Mouse (Mus musculus) testis, postnatal 14 days (tissue): Measurements from ENCODE around the gene Erbb2.
A peak's percentile ranks its signal among the peaks of the same experiment; 100 is the strongest.

Source experiments
- DNase-seq: peaks from one replicate; pipeline ENCODE4 v3.0.0; 2021; ENCODE audit warnings: low spot score

Gene Erbb2

DNA sequence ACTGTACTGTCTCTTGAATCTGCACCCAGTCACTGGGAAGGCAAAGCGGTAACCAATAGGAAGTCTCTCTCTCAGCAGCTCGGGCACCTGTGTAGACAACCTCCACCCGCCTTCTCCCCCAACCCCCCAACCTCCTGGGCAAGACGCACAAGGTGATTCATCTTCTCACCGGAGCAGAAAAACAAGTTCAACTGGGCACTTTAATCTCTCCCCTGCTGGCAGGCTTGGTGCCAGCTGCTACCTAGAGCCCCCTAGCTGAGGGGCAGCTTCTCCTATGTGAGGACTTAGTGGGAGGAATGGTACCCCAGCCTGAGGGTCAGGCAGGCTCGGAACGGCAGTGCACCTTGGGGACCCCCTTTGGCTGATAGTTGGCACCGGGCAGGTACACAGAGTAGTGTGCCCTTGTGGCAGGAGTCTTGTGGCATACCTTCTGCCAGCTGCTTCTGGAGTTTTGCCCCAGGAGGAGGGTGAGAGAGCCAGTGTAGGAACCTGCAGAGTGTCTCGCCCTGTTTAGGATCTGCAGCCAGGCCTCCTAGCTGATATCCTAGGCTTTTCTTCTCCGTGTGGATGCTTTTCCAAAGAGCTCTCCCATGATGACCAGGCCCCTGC lies 6.8 kb downstream of the Erbb2 start:
- no peak for DNase-seq

DNA sequence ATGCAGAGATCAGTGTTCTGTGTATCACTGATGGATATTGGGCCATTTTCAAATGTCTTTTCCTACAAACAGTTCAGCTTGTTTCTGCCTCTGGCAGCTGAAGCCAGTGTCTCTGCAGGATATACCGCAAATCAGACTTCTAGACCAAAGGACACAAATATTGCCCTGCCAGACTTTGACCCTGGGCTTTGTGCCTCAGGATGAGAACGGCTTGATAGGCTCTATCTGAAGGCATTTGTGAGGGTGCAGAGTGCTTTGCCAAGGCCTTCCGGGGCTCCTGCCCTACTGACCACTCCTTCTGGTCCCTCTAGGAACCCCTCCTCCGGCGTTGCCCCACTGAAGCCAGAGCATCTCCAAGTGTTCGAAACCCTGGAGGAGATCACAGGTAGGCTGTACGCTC lies 14.3 kb downstream of the Erbb2 start:
- no peak for DNase-seq

DNA sequence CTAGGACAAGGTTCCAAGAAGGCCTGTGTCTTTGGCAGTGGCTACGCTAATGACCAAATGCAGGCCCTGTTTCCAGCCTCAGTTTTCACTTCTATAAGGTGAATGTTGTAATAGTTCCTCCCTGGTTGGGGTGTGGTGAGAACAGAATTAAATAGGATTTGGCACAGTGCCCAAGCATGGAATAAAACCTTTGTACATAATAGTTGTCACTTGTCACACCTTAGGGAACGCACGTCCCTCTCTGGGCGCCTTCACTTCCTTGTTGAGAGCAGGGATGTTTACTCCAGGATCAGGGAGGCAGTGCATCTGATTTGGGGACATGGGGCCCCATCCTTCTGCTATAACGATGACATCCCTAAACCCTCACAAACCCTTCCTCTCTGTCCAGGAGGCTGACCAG lies 16.2 kb downstream of the Erbb2 start:
- DNase-seq = no peak

DNA sequence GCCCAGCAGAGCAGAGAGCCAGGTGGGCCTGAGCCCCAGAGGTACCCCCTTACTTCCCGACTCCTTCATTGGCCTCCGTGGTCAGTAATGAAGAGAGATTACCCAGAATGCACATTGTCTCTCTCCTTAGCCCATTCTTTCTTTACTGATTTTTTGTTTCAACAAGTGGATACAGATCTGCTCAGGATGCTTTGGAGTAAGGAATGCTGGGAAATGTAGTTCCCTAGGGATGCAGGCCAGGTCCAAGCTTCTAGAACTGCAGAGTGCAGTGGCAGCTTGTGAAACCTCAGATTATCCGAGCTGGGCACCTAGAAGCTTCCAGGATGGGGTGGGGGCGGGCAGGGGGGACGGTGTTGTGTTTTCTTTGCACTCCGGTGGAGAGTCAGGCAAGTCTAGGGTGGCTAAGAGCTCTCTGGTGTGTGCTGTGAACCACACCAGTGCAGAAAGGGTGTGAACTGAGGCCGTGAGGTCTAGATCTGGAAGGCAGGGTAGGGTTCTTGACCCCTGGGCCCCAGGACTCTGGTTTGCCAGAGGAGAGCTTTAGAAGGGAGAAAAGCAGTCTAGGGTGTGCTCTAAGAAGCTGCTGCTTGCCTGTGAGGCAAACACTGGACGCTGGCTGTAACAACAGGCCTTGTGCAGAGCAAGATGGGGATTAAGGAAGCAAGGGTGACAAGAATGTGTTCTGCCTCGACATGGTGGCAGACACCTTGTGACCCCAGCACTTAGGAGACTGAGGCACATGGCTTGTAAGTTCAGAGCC lies 19.7 kb downstream of the Erbb2 start:
- no peak for DNase-seq

DNA sequence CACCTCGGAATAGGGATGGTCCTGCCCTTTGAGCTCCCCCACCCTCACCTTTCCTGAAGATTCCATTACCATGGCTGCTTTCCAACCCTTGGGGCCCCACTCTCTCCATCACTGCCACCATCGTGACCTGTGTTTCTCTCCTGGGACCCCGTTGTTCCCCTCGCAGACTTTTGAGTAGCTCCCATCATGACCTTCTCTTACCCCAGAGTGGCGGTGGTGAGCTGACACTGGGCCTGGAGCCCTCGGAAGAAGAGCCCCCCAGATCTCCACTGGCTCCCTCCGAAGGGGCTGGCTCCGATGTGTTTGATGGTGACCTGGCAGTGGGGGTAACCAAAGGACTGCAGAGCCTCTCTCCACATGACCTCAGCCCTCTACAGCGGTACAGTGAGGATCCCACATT lies 23.5 kb downstream of the Erbb2 start:
- DNase-seq = no peak

DNA sequence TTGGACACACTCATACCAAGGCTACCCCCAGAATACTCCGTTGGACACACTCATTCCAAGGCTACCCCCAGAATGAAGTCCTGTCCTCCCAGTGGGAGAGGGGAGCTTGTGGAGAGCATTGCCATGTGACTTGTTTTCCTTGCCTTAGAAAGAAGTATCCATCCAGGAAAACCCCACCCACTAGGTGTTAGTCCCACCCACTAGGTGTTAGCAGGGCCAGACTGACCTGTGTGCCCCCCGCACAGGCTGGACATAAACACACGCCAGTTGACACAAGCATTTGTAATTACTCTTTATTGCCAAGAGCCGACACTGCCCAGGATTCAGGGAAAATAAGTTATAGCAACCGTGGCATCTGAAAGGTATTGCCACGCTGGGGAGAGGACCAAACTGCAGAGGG lies 25.2 kb downstream of the Erbb2 start:
- no peak for DNase-seq

DNA sequence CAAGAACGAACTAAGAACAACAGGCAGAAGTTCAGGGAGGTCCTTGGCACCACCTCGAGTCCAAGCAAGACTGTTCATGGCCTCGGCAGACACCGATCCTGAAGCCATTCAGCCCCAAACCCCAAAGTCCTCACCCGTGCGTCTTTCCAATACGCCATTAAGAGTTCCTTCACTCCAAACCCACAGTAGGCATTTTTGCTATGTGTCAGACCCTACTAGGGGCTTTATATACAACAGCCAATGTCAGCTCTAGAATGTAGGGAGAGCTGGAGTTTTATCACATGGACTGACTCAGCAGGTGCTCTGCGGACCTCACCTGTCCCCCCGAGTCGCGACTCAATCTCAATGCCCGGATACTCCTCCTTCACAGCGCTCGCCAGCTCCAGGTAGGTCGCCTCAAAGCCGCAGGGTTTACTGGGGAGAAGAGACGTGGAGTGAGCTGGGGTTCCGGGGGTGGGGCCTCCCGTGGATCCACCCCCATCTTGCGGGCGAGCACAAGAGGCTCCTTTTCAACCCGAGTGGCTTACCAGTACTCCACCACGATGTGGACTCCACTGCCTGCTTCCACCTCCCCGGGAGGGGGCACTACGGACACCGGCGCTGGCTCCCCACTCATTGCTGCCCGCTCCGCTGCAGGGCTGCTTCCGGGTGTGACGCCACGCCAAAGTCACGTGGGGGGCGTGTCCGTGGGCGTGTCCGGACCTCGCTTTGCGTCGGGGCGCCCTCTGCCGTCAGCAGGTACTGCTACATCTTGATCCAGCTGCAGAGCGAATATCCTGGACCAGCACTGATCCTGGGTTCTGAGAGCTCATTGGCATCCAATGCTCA lies 26.3 kb downstream of the Erbb2 start, which contains the start of gene Mien1:
Gene Mien1, minus strand, starts transcription at position 661 of the 828 bp plus-strand sequence.
- DNase-seq = peak; percentile 92

DNA sequence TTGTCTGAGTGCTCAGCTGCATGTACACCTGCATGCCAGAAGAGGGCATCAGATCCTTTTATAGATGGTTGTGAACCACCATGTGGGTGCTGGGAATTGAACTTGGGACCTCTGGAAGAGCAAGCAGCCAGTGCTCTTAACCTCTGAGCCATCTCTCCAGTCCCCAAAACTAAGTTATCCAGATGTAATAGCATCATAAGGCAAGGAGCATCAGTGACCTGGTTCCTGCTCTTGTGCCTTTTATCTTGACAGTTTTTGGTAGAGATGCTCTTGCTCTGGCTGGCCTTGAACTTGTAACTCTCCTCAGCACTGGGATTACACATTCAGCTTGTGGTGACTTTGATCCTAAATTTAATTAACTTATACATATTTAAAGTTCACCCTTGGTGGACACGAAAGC lies 31.4 kb downstream of the Erbb2 start:
- DNase-seq = no peak

DNA sequence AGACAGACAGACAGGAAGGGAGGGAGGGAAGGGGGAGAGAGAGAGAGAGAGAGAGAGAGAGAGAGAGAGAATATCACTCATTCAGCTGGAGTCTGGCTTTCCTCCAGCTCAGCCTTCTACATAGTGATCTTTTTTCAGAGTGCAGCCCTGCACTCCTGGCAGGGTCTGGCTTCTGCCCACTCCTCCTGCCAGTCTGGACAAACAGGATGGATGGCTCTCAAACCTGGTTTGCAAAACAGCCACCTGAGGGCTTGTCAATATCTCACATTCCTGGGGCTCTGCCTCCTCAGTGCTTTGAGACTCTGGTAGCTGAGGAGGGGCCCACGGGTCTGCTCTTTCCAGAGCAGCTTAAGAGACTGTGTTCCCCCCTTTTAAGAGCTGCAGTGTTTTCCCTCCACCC lies 33.0 kb downstream of the Erbb2 start:
- no peak for DNase-seq

DNA sequence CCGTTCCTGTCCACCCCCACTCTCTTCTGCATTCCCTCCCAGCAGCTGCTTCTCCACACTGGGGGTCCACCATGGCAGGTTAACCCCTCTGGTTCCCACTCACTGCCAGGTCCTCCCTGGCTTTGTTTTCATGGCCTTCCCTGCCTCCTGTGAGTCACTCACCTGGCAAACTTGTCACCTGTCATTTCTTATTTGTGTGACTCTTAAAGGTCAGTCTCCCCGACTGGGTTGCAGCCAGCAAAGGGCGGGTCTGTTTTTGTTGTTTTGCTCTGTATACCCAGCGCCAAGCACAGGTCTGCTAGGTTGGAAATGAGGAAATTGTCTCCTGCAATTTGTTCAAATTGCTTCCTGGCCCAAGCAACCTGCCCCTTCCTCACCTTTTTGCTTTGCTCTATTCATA lies 33.4 kb downstream of the Erbb2 start:
- no peak for DNase-seq

DNA sequence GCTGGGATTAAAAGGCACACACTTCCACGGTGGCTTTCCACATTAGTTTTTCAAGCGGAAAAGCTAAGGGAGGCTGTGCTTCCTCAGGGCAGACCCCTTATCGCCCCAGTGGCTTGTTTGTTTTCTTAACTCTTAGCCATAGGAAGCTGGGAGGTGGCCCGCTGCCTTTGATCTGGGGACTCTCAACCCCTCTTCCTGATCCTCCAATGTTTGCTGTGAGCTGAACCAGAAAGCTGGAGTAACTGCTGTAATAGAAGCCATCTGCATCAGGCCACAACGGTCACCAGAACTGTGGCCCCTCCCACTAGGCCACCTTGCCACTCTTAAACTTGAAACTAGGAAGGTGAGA lies 33.9 kb downstream of the Erbb2 start, which contains the start of gene Grb7:
Gene Grb7, plus strand, starts transcription at position 182 of the 349 bp plus-strand sequence.
- DNase-seq = no peak

DNA sequence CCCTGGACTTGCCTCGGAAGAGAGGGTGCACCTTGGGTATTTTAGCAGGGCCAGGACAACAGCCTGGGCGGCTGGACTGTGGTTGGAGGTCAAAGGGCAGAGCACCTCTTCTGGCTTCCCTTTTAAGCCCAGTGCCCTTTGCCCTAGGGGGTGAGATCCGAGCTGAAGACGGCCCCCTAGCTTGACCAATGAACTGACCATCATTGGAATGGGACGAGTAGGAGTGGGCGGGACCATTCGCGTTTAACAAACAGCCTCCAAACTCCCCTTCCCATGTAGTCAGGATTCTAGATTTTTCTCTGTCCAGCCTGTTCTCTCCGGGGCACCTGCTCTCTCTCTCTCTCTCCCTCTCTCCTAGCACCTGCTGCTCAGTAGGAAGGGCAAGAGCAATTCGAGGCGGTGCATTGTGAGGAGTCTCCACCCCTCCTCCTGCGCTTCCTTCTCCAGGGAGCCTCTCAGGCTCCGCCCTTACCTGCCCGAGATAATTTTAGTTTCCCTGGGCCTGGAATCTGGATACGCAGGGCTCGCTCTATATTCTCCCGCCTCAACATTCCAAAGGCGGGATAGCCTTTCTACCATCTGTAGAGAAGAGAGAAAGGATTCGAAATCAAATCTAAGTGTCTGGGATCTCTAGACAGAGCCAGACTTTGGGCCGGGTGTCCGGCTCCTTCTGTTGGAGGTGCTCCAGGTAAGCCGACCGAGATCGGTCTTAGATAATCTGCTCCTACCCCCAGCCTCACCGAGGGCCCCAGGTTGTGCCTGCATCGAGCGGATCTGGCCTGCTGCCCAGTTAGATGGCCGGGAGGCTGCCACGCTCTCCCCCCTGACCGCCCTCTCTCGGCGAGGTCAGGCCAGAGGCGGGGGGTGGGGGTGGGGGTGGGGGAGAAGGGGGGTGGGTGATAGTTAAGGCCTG lies 34.5 kb downstream of the Erbb2 start:
- no peak for DNase-seq

DNA sequence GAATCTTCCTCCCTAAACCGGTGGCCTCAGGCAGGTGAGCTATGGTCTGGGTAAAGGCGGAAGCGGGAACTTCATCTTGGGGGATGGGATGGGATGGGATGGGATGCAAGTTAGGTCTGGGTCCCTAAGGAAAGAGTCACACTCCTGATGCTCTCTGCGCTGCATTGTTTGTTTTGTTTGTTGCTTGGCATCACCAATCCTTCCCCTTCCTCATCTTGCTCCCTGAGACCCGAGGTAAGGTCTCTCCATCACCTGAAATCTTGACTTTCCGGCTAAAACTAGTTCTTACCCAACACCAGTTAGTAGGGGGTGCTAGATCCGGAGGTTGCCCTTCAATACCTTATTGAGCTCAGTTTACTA lies 35.2 kb downstream of the Erbb2 start:
- DNase-seq = no peak

DNA sequence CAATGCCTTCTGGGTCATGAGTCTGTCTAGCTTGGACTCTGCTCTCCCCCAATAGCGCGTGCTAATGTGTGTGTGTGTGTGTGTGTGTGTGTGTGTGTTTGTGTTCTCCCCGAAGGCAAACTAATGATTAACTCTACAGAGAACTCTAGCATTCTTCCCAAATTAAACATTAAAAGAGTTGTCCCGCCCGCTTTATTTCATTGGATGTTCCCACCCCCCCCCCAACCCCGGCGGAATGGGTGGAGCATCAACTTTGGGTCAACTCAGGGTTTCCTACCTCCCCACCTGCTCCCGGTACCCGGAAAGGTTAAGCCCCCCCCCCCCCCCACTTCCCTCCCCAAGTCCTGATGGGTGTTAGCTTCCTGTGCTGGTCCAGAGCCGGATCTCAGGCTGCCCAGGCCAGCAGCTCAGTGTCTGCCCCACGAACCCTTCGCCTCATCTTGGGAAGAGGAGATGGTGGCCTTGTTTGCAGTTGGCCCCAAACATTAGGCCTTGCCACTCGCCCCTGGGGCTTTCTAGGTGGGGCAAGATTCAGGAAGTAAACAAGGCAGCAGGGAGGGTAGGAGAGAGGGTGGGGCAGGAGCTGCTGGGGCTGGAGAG lies 36.0 kb downstream of the Erbb2 start:
- DNase-seq = no peak

DNA sequence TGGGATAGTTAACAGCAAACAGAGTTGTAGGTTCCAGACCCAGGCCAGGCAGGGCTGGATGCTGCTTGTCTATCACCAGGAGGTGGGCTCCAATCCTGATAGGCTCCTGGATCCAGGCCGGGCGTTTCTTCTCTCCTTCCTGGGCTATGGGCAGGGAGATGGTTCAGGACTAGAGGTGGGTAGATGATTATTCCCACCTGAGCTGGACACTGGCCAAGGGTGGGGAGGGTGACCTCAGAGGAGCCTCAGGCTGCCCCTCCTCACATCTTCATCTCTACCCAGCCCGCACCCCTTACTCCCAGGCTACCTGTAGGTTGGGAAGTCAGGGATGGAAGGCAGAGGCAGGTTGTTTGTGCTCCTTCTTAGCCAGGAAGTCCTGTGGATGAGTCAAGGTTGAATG lies 37.1 kb downstream of the Erbb2 start:
- no peak for DNase-seq

DNA sequence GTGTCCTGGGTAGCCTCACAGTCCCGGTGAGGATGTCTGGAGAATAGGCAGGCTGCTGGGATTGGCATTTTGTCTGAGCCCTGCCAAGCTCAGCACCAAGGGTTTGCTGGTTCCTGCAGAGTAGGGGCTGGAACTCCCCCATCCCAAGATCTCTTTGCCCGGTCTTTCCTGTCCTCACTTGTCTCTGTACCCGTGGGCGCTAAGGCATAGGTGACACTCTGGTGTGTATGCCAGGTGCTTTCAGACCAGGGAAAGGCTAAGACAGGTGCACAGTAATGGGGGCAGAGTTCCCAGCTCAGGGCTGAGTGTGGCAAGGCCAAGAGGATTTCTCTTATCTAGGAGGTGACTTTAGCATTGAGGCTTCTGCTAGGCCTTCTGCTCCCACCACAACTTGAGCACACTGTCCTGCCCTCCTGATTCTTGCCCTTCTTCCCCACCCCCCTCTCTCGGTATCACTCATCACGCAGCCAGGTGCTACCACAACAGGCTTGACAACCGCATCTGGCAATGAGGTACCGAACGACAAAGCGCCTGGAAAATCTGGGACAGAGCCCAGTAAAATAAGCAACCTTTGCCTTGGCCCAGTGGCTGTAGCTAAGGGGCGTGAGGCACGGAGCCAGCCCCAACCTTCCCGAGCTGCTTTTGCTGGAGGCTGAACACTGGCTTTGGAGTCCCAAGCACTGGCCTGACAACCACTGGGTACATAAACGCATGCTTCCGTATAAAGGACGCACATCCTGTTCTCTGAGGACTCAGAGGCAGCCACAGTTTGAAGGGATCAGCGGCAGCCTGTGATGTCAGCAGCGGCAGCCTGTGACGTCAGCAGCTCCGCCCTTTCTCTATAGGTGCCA lies 37.9 kb downstream of the Erbb2 start:
- DNase-seq = no peak

DNA sequence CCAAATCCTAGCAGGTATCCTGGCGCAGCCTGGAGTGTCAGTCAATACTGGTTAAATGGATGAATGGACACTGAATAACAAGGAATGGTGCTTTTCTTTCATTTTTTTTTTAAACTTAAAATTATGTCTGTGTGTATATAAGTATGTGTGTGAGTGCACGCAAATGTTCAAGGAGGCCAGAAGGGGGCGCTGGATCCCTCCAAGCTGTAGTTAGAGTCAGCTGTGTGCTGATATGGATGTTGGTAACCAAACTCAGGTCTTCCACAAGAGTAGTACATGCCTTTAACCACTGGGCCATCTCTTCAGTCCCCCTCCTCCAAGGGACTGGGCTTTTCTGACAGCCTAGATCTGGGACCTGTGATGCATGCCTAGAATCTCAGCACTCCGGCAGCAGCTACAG lies 43.2 kb downstream of the Erbb2 start:
- no peak for DNase-seq

DNA sequence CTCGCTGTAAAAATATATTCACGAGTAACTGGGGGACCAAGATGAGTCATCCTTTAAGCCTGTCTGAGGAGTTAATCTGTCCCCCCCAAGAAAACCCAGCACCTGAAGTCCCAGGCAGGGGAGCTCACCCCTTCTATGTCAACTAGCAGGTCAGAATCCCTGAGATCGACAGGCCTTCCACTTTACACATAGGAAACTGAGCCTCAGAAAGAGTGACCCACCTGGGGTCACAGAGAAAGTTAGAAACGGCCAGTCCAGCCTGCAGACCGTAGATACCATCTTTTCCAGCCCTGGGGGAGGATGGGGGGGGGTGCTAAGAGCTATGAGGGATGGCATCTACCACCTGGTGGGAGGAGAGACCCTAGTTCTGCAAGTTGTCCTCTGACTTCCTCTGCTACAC lies 44.3 kb downstream of the Erbb2 start:
- no peak for DNase-seq

DNA sequence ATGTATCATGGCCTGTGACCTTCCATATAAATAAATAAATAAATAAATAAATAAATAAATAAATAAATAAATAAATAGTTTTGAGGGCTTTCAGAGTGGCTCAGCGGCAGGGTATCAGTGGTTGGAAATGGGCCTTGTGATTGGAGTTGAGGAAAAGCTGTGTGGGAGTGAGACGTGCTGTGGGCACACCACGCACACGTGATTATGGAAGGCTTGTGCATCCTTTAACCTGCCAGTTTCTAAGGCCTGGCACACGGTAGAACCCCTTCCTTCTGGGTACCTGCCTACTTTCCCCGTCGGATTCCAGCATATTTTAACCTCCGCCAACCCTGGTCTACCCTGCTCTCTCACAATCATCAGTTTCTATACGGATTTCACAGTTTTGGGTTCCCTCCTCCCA lies 44.7 kb downstream of the Erbb2 start:
- DNase-seq = no peak

DNA sequence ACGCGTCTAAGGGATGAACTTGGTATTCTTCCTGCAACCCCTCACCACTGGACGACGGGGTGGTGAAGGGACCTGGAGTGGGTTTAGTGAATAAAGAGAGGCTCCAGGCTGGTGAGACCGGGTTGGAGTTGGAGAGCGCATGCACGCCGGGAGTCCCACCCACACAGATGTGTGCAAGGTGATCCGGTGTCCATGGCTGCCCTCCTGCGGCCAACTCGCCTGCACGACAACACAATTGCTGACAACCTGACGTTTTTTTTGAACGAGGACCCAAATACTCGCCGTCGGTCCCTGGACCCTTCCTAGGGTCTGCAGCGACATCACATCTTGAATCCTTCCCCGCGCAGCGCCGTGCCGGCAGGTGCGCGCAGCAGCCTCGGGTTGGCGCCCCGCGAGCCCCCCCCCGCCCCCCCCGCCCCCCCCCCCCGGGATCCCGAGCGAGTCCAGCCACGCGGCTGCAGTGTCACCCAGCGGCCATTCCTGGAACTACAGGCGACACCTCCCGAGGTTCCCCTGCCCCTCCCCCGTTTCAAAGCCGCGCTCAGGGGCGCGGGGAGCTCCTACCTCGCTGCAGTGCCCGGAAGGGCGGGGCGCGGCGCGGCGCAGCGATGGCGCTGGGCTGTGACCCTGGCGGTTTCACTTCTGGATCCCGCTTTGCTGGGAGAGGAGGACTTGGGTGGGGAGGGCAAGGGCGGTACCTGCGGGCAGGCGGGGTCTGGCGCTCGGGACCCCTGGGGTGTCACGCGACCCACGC lies 45.3 kb downstream of the Erbb2 start:
- DNase-seq = peak; percentile 84
